Mouse (Mus musculus) inflammation-experienced regulatory T-cells, adult 16 weeks (primary cell): Measurements from ENCODE around the gene Slc7a4. TPM values are rescaled to one million over a fixed set of nuclear protein-coding genes. Genes with fewer than 3 reads are reported as not detected.

Experiments
- polyA plus RNA-seq: library from polyadenylated mRNA; unstranded; fragments of 100-300 nt; shearing (Covaris generic); gene quantifications from one replicate; pipeline ENCODE4 v1.2.1, GENCODE M21; 2017

Slc7a4 gene
- polyA plus RNA-seq = 4.0 TPM

GRCm38 (mm10) chr16:17583064-17583463 is at the start of gene Slc7a4:
Gene Slc7a4, minus strand, starts transcription at chr16:17583214.

GRCm38 (mm10) chr16:17619198-17620105 is 36.4 kb upstream of the Slc7a4 start, which contains the start of gene Smpd4:
Gene Smpd4, plus strand, starts transcription at chr16:17619354.

GRCm38 (mm10) chr16:17561751-17562208 is 21.2 kb downstream of the Slc7a4 start, which contains the start of gene P2rx6:
Gene P2rx6, plus strand, starts transcription at chr16:17561885.

GRCm38 (mm10) chr16:17561128-17561750 is 21.8 kb downstream of the Slc7a4 start, which contains the start of gene Lrrc74b:
Gene Lrrc74b, minus strand, starts transcription at chr16:17561247.

GRCm38 (mm10) chr16:17530640-17531288 is 52.2 kb downstream of the Slc7a4 start, which contains the start of gene Thap7:
Gene Thap7, minus strand, starts transcription at chr16:17531136.

Other genes starting within 250 kb of the Slc7a4 start
- 21.0 TPM for gene Snap29, start 177.2 kb downstream of the Slc7a4 start, polyA plus RNA-seq
- gene Pi4ka, start 176.9 kb downstream of the Slc7a4 start, polyA plus RNA-seq = 39.0 TPM
- 90.5 TPM for gene Crkl, start 131.2 kb downstream of the Slc7a4 start, polyA plus RNA-seq
- gene Aifm3, start 93.6 kb downstream of the Slc7a4 start, polyA plus RNA-seq = not detected
- 80.6 TPM for gene Lztr1, start 74.5 kb downstream of the Slc7a4 start, polyA plus RNA-seq
- gene Thap7, start 52.1 kb downstream of the Slc7a4 start, polyA plus RNA-seq = 83.2 TPM
- gene Lrrc74b, start 22.0 kb downstream of the Slc7a4 start, polyA plus RNA-seq = not detected
- gene P2rx6, start 21.3 kb downstream of the Slc7a4 start, polyA plus RNA-seq = not detected
- gene Smpd4, start 36.1 kb upstream of the Slc7a4 start, polyA plus RNA-seq = 31.1 TPM
- gene Ccdc74a, start 63.3 kb upstream of the Slc7a4 start, polyA plus RNA-seq = 0.54 TPM
- 201 TPM for gene Med15, start 149.7 kb upstream of the Slc7a4 start, polyA plus RNA-seq
- 18.3 TPM for gene Klhl22, start 176.4 kb upstream of the Slc7a4 start, polyA plus RNA-seq
- gene Scarf2, start 214.1 kb upstream of the Slc7a4 start, polyA plus RNA-seq = not detected
- gene B830017H08Rik, start 249.9 kb upstream of the Slc7a4 start, polyA plus RNA-seq = not detected